Comparison of ENCODE assay signal across 8 mouse cellular contexts in the genomic region with DNA sequence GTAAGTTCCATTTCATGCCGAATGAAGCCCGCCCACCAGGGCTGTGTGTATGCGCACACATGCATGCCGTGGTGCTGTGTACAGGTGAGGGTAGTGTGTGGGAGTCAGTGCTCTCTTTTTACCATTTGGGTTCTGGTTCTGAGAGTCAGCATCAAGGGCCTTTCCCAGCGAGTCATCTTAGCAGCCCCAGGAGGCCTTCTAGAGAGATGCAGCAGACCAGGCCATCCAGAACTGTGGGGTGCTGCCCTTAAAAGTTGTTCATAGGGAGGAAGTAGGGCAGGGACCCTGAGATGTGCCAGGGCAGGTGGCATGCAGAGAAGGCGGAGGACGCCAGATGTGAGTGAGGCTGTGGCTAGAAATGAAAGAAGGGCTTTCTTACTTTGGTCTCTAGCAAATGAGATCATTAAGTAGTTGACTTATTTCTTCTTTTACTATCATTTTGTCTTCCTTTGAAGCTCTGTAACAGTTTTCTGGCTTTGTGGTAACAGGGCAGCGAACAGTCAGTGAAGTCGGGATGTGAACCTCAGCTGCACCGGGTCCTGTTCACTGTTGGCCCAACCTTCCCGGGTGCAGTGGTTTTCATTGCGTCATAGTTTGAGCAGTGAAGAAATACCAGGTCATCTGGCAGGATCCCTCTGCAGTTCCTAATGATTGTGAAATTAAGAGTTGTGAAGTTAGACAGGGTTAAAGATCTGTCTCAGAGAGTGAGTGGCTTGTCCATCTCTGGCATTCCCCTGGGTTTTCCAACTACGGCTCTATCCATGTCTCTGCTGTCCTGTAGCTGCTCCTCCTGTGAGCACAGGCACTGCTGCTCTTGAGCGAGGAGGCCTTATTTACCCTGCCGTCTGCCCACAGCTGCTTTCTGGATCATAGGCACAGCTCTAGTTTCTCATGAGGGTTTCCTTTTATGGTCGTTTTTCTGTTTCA. TPM values are rescaled to one million over a fixed set of nuclear protein-coding genes. Genes with fewer than 3 reads are reported as not detected.
A peak's percentile ranks its signal among the peaks of the same experiment; 100 is the strongest.
DNase-seq lines count a peak whose midpoint lies in the region; ATAC-seq lines count a peak whose summit lies in the region.

No protein-coding gene starts in this region.

- H3K4me1 ChIP-seq in limb, embryonic 13.5 days = peaks cover 14% of the 10 kb centered on the region; the same call in 1 of the 2 replicates
- H3K4me1 ChIP-seq in limb, embryonic 10.5 days = peaks cover 7% of the 10 kb centered on the region
- peaks cover 87% of the 10 kb centered on the region for H3K4me1 ChIP-seq in megakaryocyte, embryonic 14.5 days

- 84% methylated on average over 16 of the region's 16 CpGs for WGBS in limb, embryonic 13.5 days
- 90% methylated on average over 16 of the region's 16 CpGs for WGBS in limb, embryonic 10.5 days

- no peaks in the 10 kb centered on the region for H3K27me3 ChIP-seq in limb, embryonic 13.5 days
- no peaks in the 10 kb centered on the region for H3K27me3 ChIP-seq in limb, embryonic 10.5 days (ENCODE audit: low read depth, poor library complexity, severe bottlenecking)
- no peaks in the 10 kb centered on the region for H3K27me3 ChIP-seq in megakaryocyte, embryonic 14.5 days (replicated peaks)

- H3K9me3 ChIP-seq in limb, embryonic 13.5 days = no peaks in the 10 kb centered on the region
- H3K9me3 ChIP-seq in limb, embryonic 10.5 days (replicated peaks) = no peaks in the 10 kb centered on the region
- H3K9me3 ChIP-seq in megakaryocyte, embryonic 14.5 days = no peaks in the 10 kb centered on the region

- ATAC-seq in limb, embryonic 13.5 days (ENCODE audit: low FRiP score, low read depth) = no peak
- ATAC-seq in hematopoietic stem cell, adult 5-6 weeks (replicated peaks in 1 of 2; ENCODE audit: insufficient read depth in 1 of 2, low FRiP score in 2 of 2, low TSS enrichment in 1 of 2, low read depth in 1 of 2, poor library complexity in 2 of 2, severe bottlenecking in 2 of 2) = peak; percentile 66 to 77
- no peak for ATAC-seq in cerebellum, adult (ENCODE audit: insufficient number of reproducible peaks, low FRiP score, low TSS enrichment)

- no peak overlapping the region for H3K4me2 ChIP-seq in limb, embryonic 13.5 days (replicated peaks)

- H3K27ac ChIP-seq in limb, embryonic 13.5 days = no peak overlapping the region
- no peak overlapping the region for H3K27ac ChIP-seq in limb, embryonic 10.5 days

- no peak overlapping the region for H3K4me3 ChIP-seq in limb, embryonic 13.5 days
- no peak overlapping the region for H3K4me3 ChIP-seq in limb, embryonic 10.5 days
- H3K4me3 ChIP-seq in megakaryocyte, embryonic 14.5 days (replicated peaks) = peak overlapping the region; percentile 76

- 0 out of 2 replicates have a peak overlapping the region, but pooled peaks have one; percentile 31 for H3K9ac ChIP-seq in limb, embryonic 13.5 days

- peaks cover 36% of the 10 kb centered on the region for H3K36me3 ChIP-seq in limb, embryonic 13.5 days
- peaks cover 52% of the 10 kb centered on the region for H3K36me3 ChIP-seq in limb, embryonic 10.5 days
- peaks cover 92% of the 10 kb centered on the region for H3K36me3 ChIP-seq in megakaryocyte, embryonic 14.5 days (replicated peaks; ENCODE audit: low read length)

- DNase-seq in limb, embryonic 10.5 days (ENCODE audit: low spot score) = no peak
- peak; percentile 68 for DNase-seq in yolk sac, embryonic 10.5 days (ENCODE audit: low spot score)
- no peak for DNase-seq in testis, postnatal 10 days (ENCODE audit: low spot score)
- DNase-seq in cerebellum, adult 8-10 months = no peak

RNA-seq across cellular contexts. Expression of a gene that starts 7.6 kb away (rescaled TPM):
- polyA plus RNA-seq in limb, embryonic 13.5 days (2015; fragmentation: Nextera tagmentation; extraction: Ambion mirVana) = 15.8 and 20.9 TPM in 2 replicates
- 19.7 and 21.5 TPM in 2 replicates for polyA plus RNA-seq in limb, embryonic 10.5 days (2016; fragmentation: Nextera tagmentation; extraction: Ambion mirVana)
- total RNA-seq in hematopoietic stem cell, adult 5-6 weeks (2017) = 18.5 and 27.3 TPM in 2 replicates
- polyA plus RNA-seq in megakaryocyte, embryonic 14.5 days (2012; ENCODE audit: insufficient read depth, low replicate concordance) = 26.4 and 31.0 TPM in 2 replicates

RNA-seq across cellular contexts. Expression of a gene that starts 53.1 kb away (rescaled TPM):
- 65.2 and 72.2 TPM in 2 replicates for polyA plus RNA-seq in limb, embryonic 13.5 days (2015; fragmentation: Nextera tagmentation; extraction: Ambion mirVana)
- 55.1 and 64.3 TPM in 2 replicates for polyA plus RNA-seq in limb, embryonic 10.5 days (2016; fragmentation: Nextera tagmentation; extraction: Ambion mirVana)
- 61.6 and 67.1 TPM in 2 replicates for total RNA-seq in hematopoietic stem cell, adult 5-6 weeks (2017)
- polyA plus RNA-seq in megakaryocyte, embryonic 14.5 days (2012; ENCODE audit: insufficient read depth, low replicate concordance) = 4.7 and 9.1 TPM in 2 replicates

Comparison
In these comparisons a context has a peak if more than half of its experiments do, and no peak if none do; other contexts are left out.
1. ATAC-seq: peak in hematopoietic stem cell, adult 5-6 weeks (2 of 2); none in limb, embryonic 13.5 days (single experiment) and cerebellum, adult (single experiment).